Mouse (Mus musculus): ENCODE data around the gene Dynll2. TPM values are rescaled to one million over a fixed set of nuclear protein-coding genes. Genes with fewer than 3 reads are reported as not detected.

Gene Dynll2
- polyA plus RNA-seq, 1 experiment: 344 TPM

Other genes with a start within 250 kb of the Dynll2 start
- 146 and 148 TPM in 2 replicates for gene Supt4a, start 250.0 kb downstream of the Dynll2 start, polyA plus RNA-seq (2012; rRNA removed)
- 294 and 326 TPM in 2 replicates for gene Tspoap1, start 227.0 kb downstream of the Dynll2 start, polyA plus RNA-seq (2012; rRNA removed)
- 0.34 TPM in 1 of 2 replicates, not detected in the other for gene Mpo, start 194.0 kb downstream of the Dynll2 start, polyA plus RNA-seq (2012; rRNA removed)
- 0.42 and 0.63 TPM in 2 replicates for gene Lpo, start 159.2 kb downstream of the Dynll2 start, polyA plus RNA-seq (2012; rRNA removed)
- 11.0 and 12.4 TPM in 2 replicates for gene Mks1, start 134.3 kb downstream of the Dynll2 start, polyA plus RNA-seq (2012; rRNA removed)
- 0.56 and 0.69 TPM in 2 replicates for gene Epx, start 112.0 kb downstream of the Dynll2 start, polyA plus RNA-seq (2012; rRNA removed)
- gene Olfr462, start 95.3 kb downstream of the Dynll2 start, polyA plus RNA-seq (2012; rRNA removed): 0.08 TPM in 1 of 2 replicates, not detected in the other
- not detected in 2 replicates for gene Olfr463, start 90.1 kb downstream of the Dynll2 start, polyA plus RNA-seq (2012; rRNA removed)
- 0.88 and 1.0 TPM in 2 replicates for gene Olfr464, start 66.6 kb downstream of the Dynll2 start, polyA plus RNA-seq (2012; rRNA removed)
- gene Srsf1, start 59.8 kb upstream of the Dynll2 start, polyA plus RNA-seq (2012; rRNA removed): 337 and 338 TPM in 2 replicates
- 23.2 and 24.3 TPM in 2 replicates for gene Vezf1, start 80.7 kb upstream of the Dynll2 start, polyA plus RNA-seq (2012; rRNA removed)
- gene Cuedc1, start 110.5 kb upstream of the Dynll2 start, polyA plus RNA-seq (2012; rRNA removed): 28.0 and 32.7 TPM in 2 replicates
- gene Mrps23, start 216.9 kb upstream of the Dynll2 start, polyA plus RNA-seq (2012; rRNA removed): 71.1 and 76.6 TPM in 2 replicates